Mouse (Mus musculus) heart, adult 2 months (tissue): ENCODE data around the gene Pla2g16.

Experiments used
- CTCF ChIP-seq: fragments of 200-600 bp; IDR thresholded peaks from 2 replicates; pipeline ENCODE4 v1.8.1; 2022; ENCODE audit warnings: antibody characterized with exemption, mild to moderate bottlenecking, moderate library complexity
- EP300 ChIP-seq: fragments of 200-500 bp; IDR thresholded peaks from 2 replicates; pipeline ENCODE4 v1.6.1; 2011; ENCODE audit warnings: low read depth, low read length, control low read depth; ENCODE audit not compliant: insufficient read depth
- POLR2A ChIP-seq: fragments of 200-500 bp; IDR thresholded peaks from 2 replicates; pipeline ENCODE4 v1.6.1; 2011; ENCODE audit warnings: mild to moderate bottlenecking, low read depth, low read length, control low read depth; ENCODE audit not compliant: insufficient read depth

DNA sequence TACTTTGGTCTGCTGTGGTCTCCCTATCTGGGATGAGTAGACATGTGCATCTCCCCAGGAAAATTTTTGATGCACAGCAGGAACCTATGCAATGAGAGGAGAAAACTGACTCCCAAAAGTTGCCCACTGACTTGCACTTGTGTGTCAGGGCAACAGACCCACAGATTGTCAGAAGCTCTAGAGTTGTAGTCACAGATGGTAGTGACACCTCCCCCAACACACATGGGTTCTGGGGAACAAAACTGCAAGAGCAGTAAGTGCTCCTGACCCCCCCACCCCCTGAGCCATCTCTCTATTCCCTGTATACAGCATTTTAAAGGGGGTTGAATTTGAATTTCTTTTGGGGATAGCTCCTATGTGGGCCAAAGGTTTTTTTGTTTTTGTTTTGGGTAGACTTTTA is 33.5 kb downstream of the Pla2g16 start:
- TF ChIP-seq CTCF (no peak), POLR2A (no peak), EP300 (no peak)
